Mouse (Mus musculus): ENCODE data around the gene Kank3. TPM values are rescaled to one million over a fixed set of nuclear protein-coding genes. Genes with fewer than 3 reads are reported as not detected.
"Not testable (repeated sequence)": the region's sequence is repeated elsewhere in the genome, so short reads cannot be mapped to it uniquely, and the experiment has no call there.

The Kank3 gene
- polyA plus RNA-seq, 1 experiment from 2014 or later, result 10.6 TPM

DNA sequence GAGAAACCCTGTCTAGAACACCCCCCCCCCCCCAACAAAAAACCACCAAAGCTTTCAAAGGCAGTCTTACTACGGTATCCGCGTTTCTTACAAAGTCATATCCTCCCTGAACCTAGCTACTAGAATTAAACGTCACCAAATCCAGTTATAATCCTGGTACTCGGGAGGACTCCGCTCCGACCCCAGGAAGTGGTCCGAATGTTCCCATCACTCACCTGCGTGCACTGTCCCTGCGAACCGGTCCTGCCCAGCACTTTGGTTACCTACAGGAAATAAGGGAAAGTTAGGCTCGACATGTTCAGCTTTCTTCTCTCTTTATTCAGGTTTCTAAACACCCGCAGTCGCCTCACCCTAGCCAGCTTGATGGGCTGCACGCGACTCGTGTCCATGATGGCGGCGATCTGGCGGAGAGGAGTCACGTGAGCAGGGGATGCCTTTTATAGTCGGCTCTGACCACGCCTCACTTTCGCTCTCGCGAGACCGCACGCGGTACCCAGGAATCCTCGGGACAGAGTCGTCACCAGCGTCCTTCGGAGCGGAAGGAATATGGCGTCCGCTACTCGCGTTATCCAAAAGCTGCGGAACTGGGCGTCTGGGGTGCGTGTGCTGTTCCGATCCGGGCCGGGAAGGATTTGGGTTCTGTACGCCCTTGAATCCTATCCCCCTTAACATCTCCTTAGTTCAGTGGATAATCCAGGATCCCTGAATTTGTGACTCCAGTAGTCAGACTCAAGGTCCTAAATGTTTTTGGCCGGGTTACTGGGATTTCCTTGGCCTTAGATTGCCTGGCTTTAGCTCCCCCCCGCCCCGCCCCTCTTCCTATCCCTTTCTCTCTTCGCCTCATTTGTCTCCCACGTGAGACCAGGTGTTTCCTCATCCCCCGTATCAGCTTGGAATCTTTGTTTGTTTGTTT is 14.0 kb downstream of the Kank3 start, which contains the start of the genes Rps28 and Ndufa7:
Gene Rps28, minus strand, starts transcription at position 479 of the 913 bp plus-strand sequence.
Gene Ndufa7, plus strand, starts transcription at position 489 of the 913 bp plus-strand sequence.
- Histone ChIP-seq H3K27ac (ENCODE audit: low read depth) (peak within 1 kb of the TSS; percentile 88), H3K4me3 (ENCODE audit: low read depth, low read length) (peak within 1 kb of the TSS; percentile 83), H3K4me2 (ENCODE audit: low read depth, low read length) (peak within 1 kb of the TSS; percentile 87), H3K27me3 (ENCODE audit: insufficient read depth, low read length) (no peaks in the 10 kb centered on the region), H3K9ac (replicated peaks) (peak within 1 kb of the TSS; percentile 87), H3K4me1 (ENCODE audit: insufficient read depth) (peaks cover 23% of the 10 kb centered on the region), H3K9me3 (ENCODE audit: low read length) (no peaks in the 10 kb centered on the region), H3K36me3 (replicated peaks; ENCODE audit: insufficient read depth, low read length) (peaks cover 24% of the 10 kb centered on the region)
- DNase-seq (peak; percentile 99), ATAC-seq (peak; percentile 90)
- TF ChIP-seq CTCF (IDR thresholded peaks at IDR 0.05; ENCODE audit: low read depth), result no peak
- TF ChIP-seq EP300 (IDR thresholded peaks at IDR 0.05; ENCODE audit: low read depth), result peak; percentile 88
- WGBS (ENCODE audit: insufficient replicate concordance), result under 1% methylated on average over 51 of the region's 51 CpGs

DNA sequence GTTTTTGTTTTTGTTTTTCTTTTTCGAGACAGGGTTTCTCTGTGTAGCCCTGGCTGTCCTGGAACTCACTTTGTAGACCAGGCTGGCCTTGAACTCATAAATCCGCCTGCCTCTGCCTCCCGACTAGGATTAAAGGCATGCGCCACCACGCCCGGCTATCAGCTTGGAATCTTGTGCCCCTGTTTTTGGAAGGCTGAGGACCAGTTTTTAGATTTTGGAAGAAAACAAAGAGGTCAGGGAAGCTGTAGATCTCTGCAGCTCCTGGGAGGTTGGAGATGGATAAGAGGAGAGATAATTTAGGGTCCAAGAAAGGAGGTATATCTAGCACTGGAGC is 14.6 kb downstream of the Kank3 start:
- not testable (repeated sequence) for ATAC-seq; H3K27me3 ChIP-seq (ENCODE audit: insufficient read depth, low read length); DNase-seq; H3K9me3 ChIP-seq (ENCODE audit: low read length)
- peak overlapping the region; percentile 88 for H3K27ac ChIP-seq (ENCODE audit: low read depth)
- peaks cover 28% of the 10 kb centered on the region for H3K36me3 ChIP-seq (replicated peaks; ENCODE audit: insufficient read depth, low read length)
- peak overlapping the region; percentile 87 for H3K9ac ChIP-seq (replicated peaks)
- peak overlapping the region; percentile 87 for H3K4me2 ChIP-seq (ENCODE audit: low read depth, low read length)
- H3K4me3 ChIP-seq (ENCODE audit: low read depth, low read length), result peak overlapping the region; percentile 83
- WGBS (ENCODE audit: insufficient replicate concordance), result 8% methylated on average over 6 of the region's 6 CpGs
- H3K4me1 ChIP-seq (ENCODE audit: insufficient read depth), result peaks cover 27% of the 10 kb centered on the region

DNA sequence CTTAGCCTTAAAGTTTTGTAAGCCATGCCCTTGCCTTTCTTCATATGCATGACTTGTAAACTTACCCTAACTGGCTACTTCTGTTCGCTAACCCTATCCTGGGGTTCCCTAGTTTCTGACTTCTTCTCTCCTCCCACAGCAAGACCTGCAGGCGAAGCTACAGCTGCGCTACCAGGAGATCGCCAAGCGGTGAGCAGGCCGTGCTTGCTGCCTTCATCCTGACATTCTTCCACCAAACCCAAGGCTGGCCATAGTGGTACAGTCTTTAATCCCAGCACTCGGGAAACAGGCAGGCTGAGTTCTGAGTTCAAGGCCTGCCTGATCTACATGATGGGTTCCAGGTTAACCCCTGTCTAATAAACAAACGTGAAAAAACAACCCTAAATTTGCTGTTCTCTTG is 15.1 kb downstream of the Kank3 start:
- peak overlapping the region; percentile 7; the same call in 1 of the 2 replicates for H3K27ac ChIP-seq (ENCODE audit: low read depth)
- ATAC-seq (no peak), DNase-seq (no peak)
- TF ChIP-seq CTCF (IDR thresholded peaks at IDR 0.05; ENCODE audit: low read depth) (no peak), EP300 (IDR thresholded peaks at IDR 0.05; ENCODE audit: low read depth) (no peak)
- H3K4me1 ChIP-seq (ENCODE audit: insufficient read depth), result peaks cover 27% of the 10 kb centered on the region
- peak overlapping the region; percentile 87 for H3K4me2 ChIP-seq (ENCODE audit: low read depth, low read length)
- H3K4me3 ChIP-seq (ENCODE audit: low read depth, low read length), result peak overlapping the region; percentile 83
- no peaks in the 10 kb centered on the region for H3K9me3 ChIP-seq (ENCODE audit: low read length)
- no peaks in the 10 kb centered on the region for H3K27me3 ChIP-seq (ENCODE audit: insufficient read depth, low read length)
- H3K9ac ChIP-seq (replicated peaks), result peak overlapping the region; percentile 87
- 76% methylated on average over 8 of the region's 8 CpGs for WGBS (ENCODE audit: insufficient replicate concordance)
- peaks cover 28% of the 10 kb centered on the region for H3K36me3 ChIP-seq (replicated peaks; ENCODE audit: insufficient read depth, low read length)

DNA sequence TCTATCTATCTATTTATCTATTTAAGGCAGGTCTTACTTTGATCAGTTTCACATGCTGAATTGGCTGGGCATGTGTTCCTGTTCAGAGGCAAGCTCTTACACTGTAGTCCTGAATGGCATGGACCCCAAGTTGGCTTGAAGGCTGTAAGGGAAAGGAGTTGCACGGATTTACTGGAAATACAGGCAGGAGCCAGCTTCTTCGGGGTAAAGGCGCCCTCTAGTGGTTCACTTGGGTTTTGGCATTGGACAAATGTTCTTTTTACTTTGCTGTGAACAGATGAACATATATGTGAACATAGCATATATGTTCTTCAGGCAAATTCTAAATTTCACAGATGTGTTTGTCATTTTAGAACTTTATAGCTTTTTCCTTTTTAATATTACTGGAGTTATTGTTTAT is 16.5 kb downstream of the Kank3 start:
- no peak overlapping the region for H3K27ac ChIP-seq (ENCODE audit: low read depth)
- no peak overlapping the region for H3K4me3 ChIP-seq (ENCODE audit: low read depth, low read length)
- no peaks in the 10 kb centered on the region for H3K27me3 ChIP-seq (ENCODE audit: insufficient read depth, low read length)
- under 1% methylated on average over 3 of the region's 3 CpGs for WGBS (ENCODE audit: insufficient replicate concordance)
- peak; percentile 79 for DNase-seq
- H3K9ac ChIP-seq (replicated peaks), result no peak overlapping the region
- TF ChIP-seq CTCF (IDR thresholded peaks at IDR 0.05; ENCODE audit: low read depth) (peak; percentile 94), EP300 (IDR thresholded peaks at IDR 0.05; ENCODE audit: low read depth) (no peak)
- peaks cover 28% of the 10 kb centered on the region for H3K36me3 ChIP-seq (replicated peaks; ENCODE audit: insufficient read depth, low read length)
- no peak overlapping the region for H3K4me2 ChIP-seq (ENCODE audit: low read depth, low read length)
- no peaks in the 10 kb centered on the region for H3K9me3 ChIP-seq (ENCODE audit: low read length)
- ATAC-seq, result no peak
- H3K4me1 ChIP-seq (ENCODE audit: insufficient read depth), result peaks cover 27% of the 10 kb centered on the region

DNA sequence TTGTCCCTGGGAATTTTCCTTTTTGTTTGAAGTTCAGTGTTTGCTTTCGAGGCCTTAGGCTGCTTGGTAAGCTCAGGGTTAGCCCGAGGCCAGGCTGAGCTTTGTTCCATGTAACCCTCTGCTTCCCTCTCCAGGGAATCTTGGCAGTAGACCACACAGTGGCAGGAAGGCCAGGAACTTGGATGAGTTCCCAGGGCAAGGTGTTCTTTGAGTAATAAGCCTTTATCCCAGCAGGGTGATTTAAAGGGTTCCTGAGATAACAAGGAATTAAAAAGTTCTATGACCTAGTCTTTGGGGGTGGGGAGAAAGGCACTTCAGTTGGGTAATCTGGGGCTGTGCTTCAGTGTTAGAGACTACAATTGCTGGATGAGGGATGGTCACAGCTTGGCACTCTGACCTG is 18.6 kb downstream of the Kank3 start:
- Histone ChIP-seq H3K4me3 (ENCODE audit: low read depth, low read length) (no peak overlapping the region), H3K9me3 (ENCODE audit: low read length) (no peaks in the 10 kb centered on the region), H3K9ac (replicated peaks) (no peak overlapping the region), H3K27me3 (ENCODE audit: insufficient read depth, low read length) (no peaks in the 10 kb centered on the region), H3K4me2 (ENCODE audit: low read depth, low read length) (no peak overlapping the region), H3K4me1 (ENCODE audit: insufficient read depth) (peaks cover 20% of the 10 kb centered on the region), H3K36me3 (replicated peaks; ENCODE audit: insufficient read depth, low read length) (peaks cover 34% of the 10 kb centered on the region), H3K27ac (ENCODE audit: low read depth) (peak overlapping the region; percentile 66)
- 58% methylated on average over 2 of the region's 2 CpGs for WGBS (ENCODE audit: insufficient replicate concordance)
- ATAC-seq, result peak; percentile 64
- DNase-seq, result peak; percentile 66
- TF ChIP-seq EP300 (IDR thresholded peaks at IDR 0.05; ENCODE audit: low read depth) (0 out of 2 replicates have a peak, but pooled peaks have one; percentile 32), CTCF (IDR thresholded peaks at IDR 0.05; ENCODE audit: low read depth) (no peak)

- H3K27ac ChIP-seq (ENCODE audit: low read depth), result peak overlapping the region; percentile 66
- TF ChIP-seq EP300 (IDR thresholded peaks at IDR 0.05; ENCODE audit: low read depth) (no peak), CTCF (IDR thresholded peaks at IDR 0.05; ENCODE audit: low read depth) (no peak)
- no peaks in the 10 kb centered on the region for H3K9me3 ChIP-seq (ENCODE audit: low read length)
- no peak overlapping the region for H3K4me3 ChIP-seq (ENCODE audit: low read depth, low read length)
- no peaks in the 10 kb centered on the region for H3K27me3 ChIP-seq (ENCODE audit: insufficient read depth, low read length)
- no peak overlapping the region for H3K4me2 ChIP-seq (ENCODE audit: low read depth, low read length)
- ATAC-seq (no peak), DNase-seq (no peak)
- peaks cover 19% of the 10 kb centered on the region for H3K4me1 ChIP-seq (ENCODE audit: insufficient read depth)
- 90% methylated on average over 10 of the region's 10 CpGs for WGBS (ENCODE audit: insufficient replicate concordance)
- peaks cover 38% of the 10 kb centered on the region for H3K36me3 ChIP-seq (replicated peaks; ENCODE audit: insufficient read depth, low read length)
- no peak overlapping the region for H3K9ac ChIP-seq (replicated peaks)
Observed at GRCm38 (mm10) chr17:33829561-33829960, 19.2 kb downstream of the Kank3 start.

Data from liver, postnatal 0 days (tissue).